Mouse (Mus musculus) midbrain, embryonic 15.5 days (tissue): ENCODE measurements at regions not wholly inside any gene's neighbourhood (a gene's known extent, or its start where the extent isn't known, plus 50 kb on each side); places are given as distances from the start of the nearest gene placed in this dataset.

Source experiments
- ATAC-seq: fragments of 200-750 bp; cut with Nextera tagmentation; replicated peaks from 2 replicates; pipeline ENCODE4 v1.8.0; 2017; ENCODE audit warnings: moderate TSS enrichment
- H3K27ac ChIP-seq: fragments of 300-500 bp; sonication (generic); 2 replicates; pipeline ENCODE4 v1.5.1; 2015; ENCODE audit warnings: mild to moderate bottlenecking, inconsistent platforms
- H3K27me3 ChIP-seq: fragments of 300-500 bp; sonication (generic); replicated peaks from 2 replicates; pipeline ENCODE4 v1.6.1; 2015; ENCODE audit warnings: inconsistent platforms
- H3K36me3 ChIP-seq: fragments of 300-500 bp; sonication (generic); replicated peaks from 2 replicates; pipeline ENCODE4 v1.6.1; 2015; ENCODE audit warnings: inconsistent platforms
- H3K4me1 ChIP-seq: fragments of 300-500 bp; sonication (generic); 2 replicates; pipeline ENCODE4 v1.6.1; 2015; ENCODE audit warnings: inconsistent platforms
- H3K4me2 ChIP-seq: fragments of 300-500 bp; sonication (generic); 2 replicates; pipeline ENCODE4 v1.6.1; 2015; ENCODE audit warnings: inconsistent platforms, mild to moderate bottlenecking, moderate library complexity
- H3K4me3 ChIP-seq: fragments of 300-500 bp; sonication (generic); 2 replicates; pipeline ENCODE4 v1.5.1; 2015; ENCODE audit warnings: mild to moderate bottlenecking, inconsistent platforms
- H3K9ac ChIP-seq: fragments of 300-500 bp; sonication (generic); 2 replicates; pipeline ENCODE4 v1.6.1; 2015; ENCODE audit warnings: mild to moderate bottlenecking, inconsistent platforms
- H3K9me3 ChIP-seq: fragments of 300-500 bp; sonication (generic); 2 replicates; pipeline ENCODE4 v1.6.1; 2016; ENCODE audit warnings: inconsistent platforms
- WGBS: fragments of 180-500 bp; shearing (Covaris S2); methylation state at CpG from one replicate; pipeline ENCODE4 v1.1.7; 2015; ENCODE audit warnings: mixed read lengths; 5-methylcytosine and 5-hydroxymethylcytosine counted together

- no peak overlapping the region for H3K4me3 ChIP-seq
- no peaks in the 10 kb centered on the region for H3K9me3 ChIP-seq
- WGBS: 78% methylated on average over 3 of the region's 3 CpGs
- ATAC-seq: no peak
- H3K4me2 ChIP-seq: no peak overlapping the region
- no peaks in the 10 kb centered on the region for H3K27me3 ChIP-seq
- no peaks in the 10 kb centered on the region for H3K36me3 ChIP-seq
- no peaks in the 10 kb centered on the region for H3K4me1 ChIP-seq
- H3K27ac ChIP-seq: no peak overlapping the region
- no peak overlapping the region for H3K9ac ChIP-seq
Measured at GRCm38 (mm10) chr2:46993126-46993525, 1820.8 kb upstream of the Acvr2a start.

- Histone ChIP-seq H3K9me3 (no peaks in the 10 kb centered on the region), H3K36me3 (no peaks in the 10 kb centered on the region), H3K4me2 (no peak overlapping the region), H3K4me1 (no peaks in the 10 kb centered on the region), H3K4me3 (no peak overlapping the region), H3K27ac (no peak overlapping the region), H3K9ac (no peak overlapping the region), H3K27me3 (no peaks in the 10 kb centered on the region)
- ATAC-seq: no peak
- WGBS: 94% methylated on average over 3 of the region's 3 CpGs
Measured at GRCm38 (mm10) chr2:46992672-46993071, 1821.2 kb upstream of the Acvr2a start.

GRCm38 (mm10) chr2:46986689-46987088 lies 1827.2 kb upstream of the Acvr2a start:
- H3K4me1 ChIP-seq: no peaks in the 10 kb centered on the region
- no peaks in the 10 kb centered on the region for H3K9me3 ChIP-seq
- no peak for ATAC-seq
- H3K36me3 ChIP-seq: no peaks in the 10 kb centered on the region
- no peak overlapping the region for H3K4me3 ChIP-seq
- no peak overlapping the region for H3K9ac ChIP-seq
- WGBS: 93% methylated on average over 2 of the region's 2 CpGs
- H3K27me3 ChIP-seq: no peaks in the 10 kb centered on the region
- no peak overlapping the region for H3K27ac ChIP-seq
- H3K4me2 ChIP-seq: no peak overlapping the region

GRCm38 (mm10) chr2:46985915-46986672 lies 1827.8 kb upstream of the Acvr2a start:
- Histone ChIP-seq H3K9ac (no peak overlapping the region), H3K27ac (no peak overlapping the region), H3K4me2 (no peak overlapping the region), H3K36me3 (no peaks in the 10 kb centered on the region), H3K4me3 (no peak overlapping the region), H3K27me3 (no peaks in the 10 kb centered on the region), H3K4me1 (no peaks in the 10 kb centered on the region), H3K9me3 (no peaks in the 10 kb centered on the region)
- 93% methylated on average over 4 of the region's 4 CpGs for WGBS
- ATAC-seq: no peak

GRCm38 (mm10) chr2:46940628-46941530 lies 1823.7 kb upstream of the Zeb2 start:
- Histone ChIP-seq H3K9me3 (no peaks in the 10 kb centered on the region), H3K27me3 (no peaks in the 10 kb centered on the region), H3K4me2 (no peak overlapping the region), H3K4me3 (no peak overlapping the region), H3K36me3 (no peaks in the 10 kb centered on the region), H3K9ac (no peak overlapping the region), H3K4me1 (no peaks in the 10 kb centered on the region), H3K27ac (no peak overlapping the region)
- WGBS: 57% methylated on average over 7 of the region's 7 CpGs
- peak; percentile 75; the same call in 1 of the 2 replicates for ATAC-seq

- no peak overlapping the region for H3K4me3 ChIP-seq
- H3K9me3 ChIP-seq: no peaks in the 10 kb centered on the region
- H3K4me1 ChIP-seq: no peaks in the 10 kb centered on the region
- 82% methylated on average over 1 of the region's 1 CpGs for WGBS
- no peaks in the 10 kb centered on the region for H3K27me3 ChIP-seq
- H3K27ac ChIP-seq: no peak overlapping the region
- no peak for ATAC-seq
- H3K9ac ChIP-seq: no peak overlapping the region
- H3K36me3 ChIP-seq: no peaks in the 10 kb centered on the region
- H3K4me2 ChIP-seq: no peak overlapping the region
Measured at GRCm38 (mm10) chr2:46932831-46933230, 1815.6 kb upstream of the Zeb2 start.

- Histone ChIP-seq H3K4me1 (no peaks in the 10 kb centered on the region), H3K36me3 (no peaks in the 10 kb centered on the region), H3K27me3 (no peaks in the 10 kb centered on the region), H3K27ac (no peak overlapping the region), H3K9me3 (no peaks in the 10 kb centered on the region), H3K4me3 (no peak overlapping the region), H3K9ac (no peak overlapping the region), H3K4me2 (no peak overlapping the region)
- no peak for ATAC-seq
- WGBS: 86% methylated on average over 3 of the region's 3 CpGs
Measured at GRCm38 (mm10) chr2:46924189-46924588, 1807.0 kb upstream of the Zeb2 start.

- ATAC-seq: no peak
- H3K9ac ChIP-seq: no peak overlapping the region
- H3K4me3 ChIP-seq: no peak overlapping the region
- H3K36me3 ChIP-seq: no peaks in the 10 kb centered on the region
- H3K4me1 ChIP-seq: no peaks in the 10 kb centered on the region
- no peak overlapping the region for H3K27ac ChIP-seq
- no peaks in the 10 kb centered on the region for H3K27me3 ChIP-seq
- no peak overlapping the region for H3K4me2 ChIP-seq
- H3K9me3 ChIP-seq: no peaks in the 10 kb centered on the region
Measured at GRCm38 (mm10) chr2:46913496-46913895, 1796.3 kb upstream of the Zeb2 start.

GRCm38 (mm10) chr2:46883216-46883615 lies 1766.0 kb upstream of the Zeb2 start:
- Histone ChIP-seq H3K4me3 (no peak overlapping the region), H3K27ac (no peak overlapping the region), H3K36me3 (no peaks in the 10 kb centered on the region), H3K4me1 (no peaks in the 10 kb centered on the region), H3K27me3 (no peaks in the 10 kb centered on the region), H3K9me3 (no peaks in the 10 kb centered on the region), H3K4me2 (no peak overlapping the region), H3K9ac (no peak overlapping the region)
- no peak for ATAC-seq
- WGBS: 80% methylated on average over 2 of the region's 2 CpGs

GRCm38 (mm10) chr2:46870772-46871171 lies 1753.6 kb upstream of the Zeb2 start:
- H3K4me1 ChIP-seq: no peaks in the 10 kb centered on the region
- H3K9me3 ChIP-seq: no peaks in the 10 kb centered on the region
- H3K9ac ChIP-seq: no peak overlapping the region
- H3K27ac ChIP-seq: no peak overlapping the region
- H3K4me3 ChIP-seq: no peak overlapping the region
- H3K4me2 ChIP-seq: no peak overlapping the region
- peak; percentile 54; the same call in 1 of the 2 replicates for ATAC-seq
- WGBS: 64% methylated on average over 4 of the region's 4 CpGs
- H3K36me3 ChIP-seq: no peaks in the 10 kb centered on the region
- no peaks in the 10 kb centered on the region for H3K27me3 ChIP-seq
